Mouse (Mus musculus) CH12.LX (cell line): ENCODE data around the gene B3galt4.

Source experiments
- CTCF ChIP-seq, 2 experiments: IDR thresholded peaks in 1 of 2; conservative IDR thresholded peaks in 1 of 2; 2 replicates each; pipeline ENCODE4 v1.5.1; 2011 to 2012; ENCODE audit warnings: low read depth in 2 of 2, low read length in 2 of 2, improper control_type of control experiment in 1 of 2, inconsistent platforms in 1 of 2, mild to moderate bottlenecking in 1 of 2, moderate library complexity in 1 of 2
- EP300 ChIP-seq: IDR thresholded peaks from 2 replicates; pipeline ENCODE4 v1.6.1; 2011; ENCODE audit warnings: low read length, improper control_type of control experiment
- MAX ChIP-seq: IDR thresholded peaks from 2 replicates; pipeline ENCODE4 v1.6.1; 2011; ENCODE audit warnings: low read length, improper control_type of control experiment
- MEF2A ChIP-seq: IDR thresholded peaks from 2 replicates; pipeline ENCODE4 v1.6.1; 2014; ENCODE audit warnings: low read depth, mild to moderate bottlenecking, inconsistent platforms, low read length, improper control_type of control experiment, borderline replicate concordance
- POLR2A ChIP-seq: IDR thresholded peaks from 2 replicates; pipeline ENCODE4 v1.6.1; 2011; ENCODE audit warnings: low read depth, mild to moderate bottlenecking, improper control_type of control experiment, low read length
- TCF12 ChIP-seq: IDR thresholded peaks from 2 replicates; pipeline ENCODE4 v1.6.1; 2014; ENCODE audit warnings: low read depth, mild to moderate bottlenecking, inconsistent platforms, low read length, improper control_type of control experiment
- USF2 ChIP-seq: conservative IDR thresholded peaks from 2 replicates; pipeline ENCODE4 v1.6.1; 2011; ENCODE audit warnings: low read depth, low read length, improper control_type of control experiment

GRCm38 (mm10) chr17:33900989-33901314 lies 50.3 kb downstream of the B3galt4 start:
- no peak for TF ChIP-seq USF2
- TF ChIP-seq CTCF (conservative IDR thresholded peaks at IDR 0.05 in 1 of 2, IDR thresholded peaks at IDR 0.05 in 1 of 2; ENCODE audit: low read depth in 2 of 2, low read length in 2 of 2), result no peak
- TF ChIP-seq MAX, result no peak
- no peak for TF ChIP-seq EP300
- TF ChIP-seq MEF2A, result no peak
- TF ChIP-seq TCF12, result no peak
- TF ChIP-seq POLR2A, result no peak
